Mouse (Mus musculus) heart, adult 8-10 months (tissue): ENCODE data around the gene Atxn1. TPM values are rescaled to one million over a fixed set of nuclear protein-coding genes. Genes with fewer than 3 reads are reported as not detected.

Experiments used
- DNase-seq: peaks from one replicate; pipeline ENCODE4 v3.0.0; 2022; ENCODE audit warnings: low spot score
- total RNA-seq, 4 experiments: library from RNA; stranded (reverse); gene quantifications; 2 replicates each; pipeline ENCODE4 v1.2.4; 2022

The Atxn1 gene
- total RNA-seq, 4 experiments from 2014 or later = 33.5 to 37.8 (median 35.8) TPM

- no peak for DNase-seq
Measured at GRCm38 (mm10) chr13:45900776-45901175, 64.0 kb downstream of the Atxn1 start.

GRCm38 (mm10) chr13:45897571-45897970 lies 67.2 kb downstream of the Atxn1 start:
- DNase-seq = no peak

- DNase-seq = no peak
Measured at GRCm38 (mm10) chr13:45894760-45895159, 70.0 kb downstream of the Atxn1 start.

GRCm38 (mm10) chr13:45894234-45894633 lies 70.6 kb downstream of the Atxn1 start:
- DNase-seq = no peak

- no peak for DNase-seq
Measured at GRCm38 (mm10) chr13:45891073-45891472, 73.7 kb downstream of the Atxn1 start.

GRCm38 (mm10) chr13:45888953-45889749 lies 75.7 kb downstream of the Atxn1 start:
- no peak for DNase-seq

- DNase-seq = no peak
Measured at GRCm38 (mm10) chr13:45884878-45885277, 79.9 kb downstream of the Atxn1 start.

GRCm38 (mm10) chr13:45883791-45884238 lies 81.0 kb downstream of the Atxn1 start:
- DNase-seq = no peak

- DNase-seq = no peak
Measured at GRCm38 (mm10) chr13:45882976-45883440, 81.8 kb downstream of the Atxn1 start.

GRCm38 (mm10) chr13:45880543-45880845 lies 84.3 kb downstream of the Atxn1 start:
- DNase-seq = no peak

- no peak for DNase-seq
Measured at GRCm38 (mm10) chr13:45879746-45880542, 84.9 kb downstream of the Atxn1 start.

GRCm38 (mm10) chr13:45876939-45877338 lies 87.9 kb downstream of the Atxn1 start:
- no peak for DNase-seq

- no peak for DNase-seq
Measured at GRCm38 (mm10) chr13:45876368-45876760, 88.4 kb downstream of the Atxn1 start.

- no peak for DNase-seq
Measured at GRCm38 (mm10) chr13:45875686-45876367, 89.0 kb downstream of the Atxn1 start.

GRCm38 (mm10) chr13:45874196-45874595 lies 90.6 kb downstream of the Atxn1 start:
- DNase-seq = no peak

- no peak for DNase-seq
Measured at GRCm38 (mm10) chr13:45872966-45873365, 91.8 kb downstream of the Atxn1 start.

- peak; percentile 37 for DNase-seq
Measured at GRCm38 (mm10) chr13:45872041-45872746, 92.6 kb downstream of the Atxn1 start.

- DNase-seq = no peak
Measured at GRCm38 (mm10) chr13:45871554-45871953, 93.3 kb downstream of the Atxn1 start.

- no peak for DNase-seq
Measured at GRCm38 (mm10) chr13:45868886-45869285, 95.9 kb downstream of the Atxn1 start.

GRCm38 (mm10) chr13:45867273-45867672 lies 97.5 kb downstream of the Atxn1 start:
- peak; percentile 25 for DNase-seq

GRCm38 (mm10) chr13:45866615-45867245 lies 98.1 kb downstream of the Atxn1 start:
- DNase-seq = no peak
